Mouse (Mus musculus) CD4-positive, CD25-positive, alpha-beta regulatory T cell, adult 9 weeks (primary cell): ENCODE results near the gene Zfp729b. TPM values are rescaled to one million over a fixed set of nuclear protein-coding genes. Genes with fewer than 3 reads are reported as not detected.

Experiments
- polyA plus RNA-seq: library from polyadenylated mRNA; unstranded; fragments of 100-300 nt; shearing (Covaris generic); gene quantifications from one replicate; pipeline ENCODE4 v1.2.1, GENCODE M21; 2017

Gene Zfp729b
- polyA plus RNA-seq, result 8.2 TPM

GRCm38 (mm10) chr13:67609066-67609876 lies at the start of gene Zfp729b:
Gene Zfp729b (minus strand): TSS chr13:67609707.

GRCm38 (mm10) chr13:67637294-67638007 lies 27.9 kb upstream of the Zfp729b start, which contains the start of the genes Gm49345 and Zfp729a:
Gene Gm49345 (minus strand): TSS chr13:67637769.
Gene Zfp729a (minus strand): TSS chr13:67637791.

GRCm38 (mm10) chr13:67553730-67554129 lies 55.8 kb downstream of the Zfp729b start, which contains the start of gene Zfp748:
Gene Zfp748 (minus strand): TSS chr13:67553830.

Other genes with a start within 250 kb of the Zfp729b start
- gene Gm28044, start 249.2 kb downstream of the Zfp729b start, polyA plus RNA-seq, result 0.76 TPM
- gene Zfp953, start 249.1 kb downstream of the Zfp729b start, polyA plus RNA-seq, result 2.3 TPM
- 2.6 TPM for gene Gm28041, start 234.0 kb downstream of the Zfp729b start, polyA plus RNA-seq
- gene Zfp456, start 233.9 kb downstream of the Zfp729b start, polyA plus RNA-seq, result 8.0 TPM
- gene Zfp429, start 209.9 kb downstream of the Zfp729b start, polyA plus RNA-seq, result 29.7 TPM
- 3.3 TPM for gene Zfp459, start 188.3 kb downstream of the Zfp729b start, polyA plus RNA-seq
- gene Zfp874a, start 158.1 kb downstream of the Zfp729b start, polyA plus RNA-seq, result 20.4 TPM
- 13.3 TPM for gene Zfp874b, start 125.4 kb downstream of the Zfp729b start, polyA plus RNA-seq
- gene Zfp58, start 109.2 kb downstream of the Zfp729b start, polyA plus RNA-seq, result 19.6 TPM
- 1.5 TPM for gene Gm26965, start 83.6 kb downstream of the Zfp729b start, polyA plus RNA-seq
- 58.4 TPM for gene Zfp87, start 83.5 kb downstream of the Zfp729b start, polyA plus RNA-seq
- gene Zfp748, start 55.9 kb downstream of the Zfp729b start, polyA plus RNA-seq, result 22.5 TPM
- 5.4 TPM for gene Gm49345, start 28.1 kb upstream of the Zfp729b start, polyA plus RNA-seq
- 8.1 TPM for gene Zfp729a, start 28.1 kb upstream of the Zfp729b start, polyA plus RNA-seq
- gene Zfp738, start 77.4 kb upstream of the Zfp729b start, polyA plus RNA-seq, result 25.0 TPM
- gene Zfp65, start 119.5 kb upstream of the Zfp729b start, polyA plus RNA-seq, result 12.0 TPM
- gene Zfp85, start 145.5 kb upstream of the Zfp729b start, polyA plus RNA-seq, result 10.1 TPM
- gene Zfp493, start 170.0 kb upstream of the Zfp729b start, polyA plus RNA-seq, result 2.1 TPM
- 7.4 TPM for gene Zfp273, start 204.0 kb upstream of the Zfp729b start, polyA plus RNA-seq
- 0.76 TPM for gene Gm10037, start 221.4 kb upstream of the Zfp729b start, polyA plus RNA-seq